Mouse (Mus musculus): ENCODE results near the gene Spint1. TPM values are rescaled to one million over a fixed set of nuclear protein-coding genes. Genes with fewer than 3 reads are reported as not detected.

The Spint1 gene
- total and polyA plus RNA-seq, 3 experiments, result not detected

- no peak for TF ChIP-seq ETS1 (conservative IDR thresholded peaks at IDR 0.05; ENCODE audit: low read depth, low read length)
- TF ChIP-seq RAD21 (IDR thresholded peaks at IDR 0.05; ENCODE audit: low read depth, low read length), result no peak
- TF ChIP-seq UBTF (IDR thresholded peaks at IDR 0.05; ENCODE audit: low read depth, low read length), result no peak
- no peak for TF ChIP-seq MAFK (IDR thresholded peaks at IDR 0.05; ENCODE audit: insufficient replicate concordance, low read length)
- TF ChIP-seq ZKSCAN1 (IDR thresholded peaks at IDR 0.05; ENCODE audit: borderline replicate concordance, low read depth, low read length), result no peak
- TF ChIP-seq TCF12 (IDR thresholded peaks at IDR 0.05; ENCODE audit: low read depth, low read length), result no peak
- TF ChIP-seq E2F4 (IDR thresholded peaks at IDR 0.05; ENCODE audit: insufficient replicate concordance, low read depth, low read length), result no peak
- no peak for TF ChIP-seq NRF1 (IDR thresholded peaks at IDR 0.05; ENCODE audit: low read depth, low read length)
- no peak for TF ChIP-seq BHLHE40 (IDR thresholded peaks at IDR 0.05; ENCODE audit: low read depth, low read length)
- TF ChIP-seq ELF1 (IDR thresholded peaks at IDR 0.05; ENCODE audit: low read depth, low read length), result no peak
- no peak for TF ChIP-seq TBP (conservative IDR thresholded peaks at IDR 0.05; ENCODE audit: low read depth, low read length)
- no peak for TF ChIP-seq SIN3A (IDR thresholded peaks at IDR 0.05; ENCODE audit: low read length)
- H3K9ac ChIP-seq (ENCODE audit: insufficient read depth, low read depth), result no peak overlapping the region
- no peaks in the 10 kb centered on the region for H3K9me3 ChIP-seq (replicated peaks; ENCODE audit: low read length)
- H3K27me3 ChIP-seq (replicated peaks), result no peaks in the 10 kb centered on the region
- peaks cover 2 to 24% of the 10 kb centered on the region in 2 experiments for H3K4me1 ChIP-seq (ENCODE audit: control insufficient read depth in 1 of 2, insufficient read depth in 2 of 2)
- no peaks in the 10 kb centered on the region; the same call in 1 of the 2 replicates for H3K79me2 ChIP-seq (replicated peaks; ENCODE audit: control insufficient read depth, extremely low read depth, insufficient read depth, poor library complexity, severe bottlenecking)
- dilution Hi-C loops (cut with MboI; ENCODE audit: extremely low pct_ligation_motif_present, extremely low pct_unique_long_range_greater_than_20kb, low sequenced_read_pairs), result no loop called here
- no peak overlapping the region for H3K27ac ChIP-seq (ENCODE audit: insufficient read depth, low read depth)
- no peak overlapping the region for H3K4me3 ChIP-seq (replicated peaks in 1 of 3; ENCODE audit: low read depth in 2 of 3, low read length in 2 of 3, poor library complexity in 1 of 3)
- in situ Hi-C loops (cut with MboI; ENCODE audit: low pct_ligation_motif_present, low pct_unique_long_range_greater_than_20kb, low sequenced_read_pairs), result loop anchor here (10.0 to 25.0 kb wide), 3 partner anchors 54 to 437 kb away; partner anchors contain the start of genes Ccdc9b and Phgr1
- DNase-seq (ENCODE audit: extremely low read depth), result no peak
- H3K4me2 ChIP-seq (ENCODE audit: insufficient read depth, low read depth, poor library complexity, severe bottlenecking), result no peak overlapping the region
- H3K36me3 ChIP-seq (replicated peaks in 1 of 2; ENCODE audit: control insufficient read depth in 1 of 2, insufficient read depth in 1 of 2, low read length in 1 of 2), result no peaks in the 10 kb centered on the region
Measured at GRCm38 (mm10) chr2:119198934-119199333, 38.2 kb upstream of the Spint1 start.

- no peak for TF ChIP-seq MAZ (IDR thresholded peaks at IDR 0.05; ENCODE audit: low read depth, low read length)
- TF ChIP-seq ZC3H11A (IDR thresholded peaks at IDR 0.05; ENCODE audit: low read depth, low read length), result no peak
- no peak for TF ChIP-seq USF2 (conservative IDR thresholded peaks at IDR 0.05; ENCODE audit: low read depth, low read length)
- no peak for TF ChIP-seq MEF2A (IDR thresholded peaks at IDR 0.05; ENCODE audit: borderline replicate concordance, low read depth, low read length)
- no peak for TF ChIP-seq MAFK (IDR thresholded peaks at IDR 0.05; ENCODE audit: insufficient replicate concordance, low read length)
- no peak for TF ChIP-seq TCF12 (IDR thresholded peaks at IDR 0.05; ENCODE audit: low read depth, low read length)
- no peak for TF ChIP-seq TBP (conservative IDR thresholded peaks at IDR 0.05; ENCODE audit: low read depth, low read length)
- no peak for TF ChIP-seq EP300 (IDR thresholded peaks at IDR 0.05; ENCODE audit: low read length)
- no peak for TF ChIP-seq NELFE (IDR thresholded peaks at IDR 0.05; ENCODE audit: low read depth, low read length)
- no peak for TF ChIP-seq MXI1 (IDR thresholded peaks at IDR 0.05; ENCODE audit: low read depth, low read length)
- TF ChIP-seq CHD2 (IDR thresholded peaks at IDR 0.05; ENCODE audit: low read length), result no peak
- no peak for TF ChIP-seq KAT2A (IDR thresholded peaks at IDR 0.05; ENCODE audit: insufficient replicate concordance, low read length)
- TF ChIP-seq SMC3 (IDR thresholded peaks at IDR 0.05; ENCODE audit: low read depth, low read length), result no peak
- no peak for TF ChIP-seq CTCF (conservative IDR thresholded peaks at IDR 0.05 in 1 of 2, IDR thresholded peaks at IDR 0.05 in 1 of 2; ENCODE audit: low read depth in 2 of 2, low read length in 2 of 2)
- no peak for TF ChIP-seq NRF1 (IDR thresholded peaks at IDR 0.05; ENCODE audit: low read depth, low read length)
- TF ChIP-seq POLR2A (IDR thresholded peaks at IDR 0.05; ENCODE audit: low read depth, low read length), result no peak
- TF ChIP-seq ELF1 (IDR thresholded peaks at IDR 0.05; ENCODE audit: low read depth, low read length), result no peak
- no peak for TF ChIP-seq IRF4 (IDR thresholded peaks at IDR 0.05; ENCODE audit: low read depth, low read length)
- dilution Hi-C loops (cut with MboI; ENCODE audit: extremely low pct_ligation_motif_present, extremely low pct_unique_long_range_greater_than_20kb, low sequenced_read_pairs), result no loop called here
- peaks cover 0 to 14% of the 10 kb centered on the region in 2 experiments for H3K4me1 ChIP-seq (ENCODE audit: control insufficient read depth in 1 of 2, insufficient read depth in 2 of 2)
- no peak overlapping the region for H3K9ac ChIP-seq (ENCODE audit: insufficient read depth, low read depth)
- no peak overlapping the region for H3K4me3 ChIP-seq (replicated peaks in 1 of 3; ENCODE audit: low read depth in 2 of 3, low read length in 2 of 3, poor library complexity in 1 of 3)
- no peak overlapping the region for H3K27ac ChIP-seq (ENCODE audit: insufficient read depth, low read depth)
- peaks cover 0 to 8% of the 10 kb centered on the region in 2 experiments for H3K36me3 ChIP-seq (replicated peaks in 1 of 2; ENCODE audit: control insufficient read depth in 1 of 2, insufficient read depth in 1 of 2, low read length in 1 of 2)
- no peaks in the 10 kb centered on the region for H3K27me3 ChIP-seq (replicated peaks)
- DNase-seq (ENCODE audit: extremely low read depth), result no peak
- in situ Hi-C loops (cut with MboI; ENCODE audit: low pct_ligation_motif_present, low pct_unique_long_range_greater_than_20kb, low sequenced_read_pairs), result no loop called here
- H3K79me2 ChIP-seq (replicated peaks; ENCODE audit: control insufficient read depth, extremely low read depth, insufficient read depth, poor library complexity, severe bottlenecking), result peaks cover 2% of the 10 kb centered on the region
- no peak overlapping the region for H3K4me2 ChIP-seq (ENCODE audit: insufficient read depth, low read depth, poor library complexity, severe bottlenecking)
- H3K9me3 ChIP-seq (replicated peaks; ENCODE audit: low read length), result no peaks in the 10 kb centered on the region
Measured at GRCm38 (mm10) chr2:119202914-119203453, 34.2 kb upstream of the Spint1 start.

Data from CH12.LX (cell line).